Mouse (Mus musculus): Measurements from ENCODE around the gene Afmid. TPM values are rescaled to one million over a fixed set of nuclear protein-coding genes. Genes with fewer than 3 reads are reported as not detected.
A peak's percentile ranks its signal among the peaks of the same experiment; 100 is the strongest.

Afmid gene
- 17.7 and 18.2 TPM in 2 replicates for polyA plus RNA-seq (2012; rRNA removed)

DNA sequence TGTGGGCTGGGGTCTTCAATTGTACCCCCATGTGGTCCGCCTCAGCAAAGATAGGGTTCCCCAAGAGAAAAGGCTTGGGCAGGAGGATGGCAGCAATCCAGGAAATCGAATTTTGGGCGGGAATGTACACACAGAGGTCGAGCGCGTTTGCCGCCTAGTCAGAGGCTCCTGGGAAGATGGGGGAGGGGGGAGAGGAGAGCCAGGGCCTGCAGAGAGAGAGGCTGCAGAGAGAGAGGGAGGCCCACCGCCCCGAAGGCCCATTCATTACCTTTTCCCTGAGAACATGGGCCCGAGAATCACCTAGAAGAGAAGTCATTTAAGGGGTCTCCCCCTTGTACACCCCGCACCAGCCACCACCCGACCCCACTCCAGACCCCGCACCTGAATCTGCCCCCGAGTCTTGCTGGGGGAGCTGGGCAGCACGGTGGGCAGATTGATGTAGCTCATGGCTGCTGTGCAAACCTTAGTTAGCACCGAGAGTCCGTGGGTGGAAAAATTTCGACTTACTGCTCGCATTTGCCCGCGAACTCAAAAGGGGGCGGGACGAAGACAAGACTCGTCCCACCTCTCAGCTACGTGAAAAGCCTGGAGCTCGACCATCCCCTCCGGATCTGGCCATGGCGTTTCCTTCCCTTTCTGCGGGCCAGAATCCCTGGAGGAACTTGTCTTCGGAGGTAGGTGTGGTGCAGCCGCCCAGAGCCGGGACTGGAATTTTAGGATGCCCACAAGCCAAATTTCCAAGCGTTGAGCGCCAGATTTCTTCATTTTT, at the start of gene Afmid, which contains the start of gene Tk1:
TSS of gene Afmid (plus strand) at position 592 of the 769 bp plus-strand sequence.
TSS of gene Tk1 (minus strand) at position 760 of the 769 bp plus-strand sequence.
- H3K27ac ChIP-seq (ENCODE audit: control insufficient read depth, insufficient read depth, low read length) = peak within 1 kb of the TSS; percentile 90
- peak; percentile 67 for DNase-seq
- H3K4me1 ChIP-seq (replicated peaks; ENCODE audit: control insufficient read depth, insufficient read depth, low read length) = peaks cover 53% of the 10 kb centered on the region
- H3K27me3 ChIP-seq (ENCODE audit: control insufficient read depth, insufficient read depth, low read length) = no peaks in the 10 kb centered on the region
- H3K36me3 ChIP-seq (ENCODE audit: control insufficient read depth, insufficient read depth, low read length) = peaks cover 6% of the 10 kb centered on the region; the same call in 1 of the 2 replicates
- peak within 1 kb of the TSS; percentile 54 for H3K4me3 ChIP-seq (ENCODE audit: control insufficient read depth, insufficient read depth, low read length)
- under 1% methylated on average over 34 of the region's 34 CpGs for WGBS
- no peak for TF ChIP-seq POLR2A (IDR thresholded peaks at IDR 0.05; ENCODE audit: control insufficient read depth, extremely low read depth, insufficient read depth, low read length, poor library complexity)
- no peak for TF ChIP-seq CTCF (IDR thresholded peaks at IDR 0.05; ENCODE audit: borderline replicate concordance, control insufficient read depth, extremely low read depth, insufficient read depth, low read length, poor library complexity)

DNA sequence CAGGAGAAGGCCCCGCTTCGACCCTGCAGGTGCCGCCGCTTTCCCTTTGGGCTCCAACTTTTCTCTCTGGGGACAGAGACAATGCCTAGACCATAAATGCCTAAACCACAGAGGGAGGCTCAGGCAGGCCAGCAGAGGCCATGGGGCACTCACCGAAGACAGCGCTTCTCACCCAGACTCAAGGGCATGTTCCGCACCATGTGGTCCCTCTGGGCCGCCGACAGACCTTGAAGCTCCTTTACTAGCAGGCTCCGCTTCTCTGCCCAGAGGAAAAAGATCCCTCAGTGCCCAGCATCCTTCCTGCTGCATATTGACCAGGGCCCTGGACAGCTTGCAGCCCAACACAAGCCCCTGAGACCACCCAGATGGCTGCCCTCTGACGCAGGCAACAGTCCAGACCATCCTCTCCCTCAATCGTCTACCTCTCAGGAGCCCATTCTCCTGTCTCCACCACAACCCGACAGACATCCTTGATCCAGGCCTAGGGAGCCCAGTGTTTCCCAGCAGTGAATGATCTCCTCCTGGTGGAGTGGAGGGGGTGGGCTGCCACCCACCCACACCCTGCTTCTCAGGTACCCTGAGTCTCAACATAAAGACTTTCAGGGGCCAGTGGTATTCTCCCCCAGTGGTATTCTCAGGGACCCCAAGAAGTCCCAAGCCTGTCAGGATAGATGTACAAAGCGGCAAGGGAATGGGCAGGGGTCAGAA, 49.5 kb upstream of the Afmid start:
- Histone ChIP-seq H3K27me3 (ENCODE audit: control insufficient read depth, insufficient read depth, low read length) (no peaks in the 10 kb centered on the region), H3K27ac (ENCODE audit: control insufficient read depth, insufficient read depth, low read length) (peak overlapping the region; percentile 68; the same call in 1 of the 2 replicates), H3K4me3 (ENCODE audit: control insufficient read depth, insufficient read depth, low read length) (no peak overlapping the region), H3K36me3 (ENCODE audit: control insufficient read depth, insufficient read depth, low read length) (peaks cover 23% of the 10 kb centered on the region), H3K4me1 (replicated peaks; ENCODE audit: control insufficient read depth, insufficient read depth, low read length) (peaks cover 40% of the 10 kb centered on the region)
- WGBS = 91% methylated on average over 14 of the region's 14 CpGs
- no peak for TF ChIP-seq POLR2A (IDR thresholded peaks at IDR 0.05; ENCODE audit: control insufficient read depth, extremely low read depth, insufficient read depth, low read length, poor library complexity)
- TF ChIP-seq CTCF (IDR thresholded peaks at IDR 0.05; ENCODE audit: borderline replicate concordance, control insufficient read depth, extremely low read depth, insufficient read depth, low read length, poor library complexity) = no peak
- DNase-seq = no peak

DNA sequence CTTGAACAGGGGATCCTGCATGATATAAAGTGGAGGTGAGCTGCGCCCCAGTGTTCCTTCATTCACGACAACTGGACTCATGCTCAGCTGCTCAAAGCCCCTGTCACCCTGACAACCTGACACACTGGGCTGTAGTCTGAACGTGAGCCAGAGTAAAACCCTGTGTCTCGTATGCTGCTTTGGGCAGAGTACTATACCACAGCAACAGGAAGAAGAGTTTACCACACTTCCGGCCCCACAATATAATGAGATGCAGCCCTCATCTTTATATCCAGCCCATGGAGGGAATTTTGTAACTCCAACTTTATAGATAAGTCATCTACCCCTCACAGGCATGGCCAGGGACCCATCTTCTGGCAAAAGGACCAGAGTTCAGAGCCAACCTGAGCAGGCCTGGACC, 48.6 kb upstream of the Afmid start:
- TF ChIP-seq POLR2A (IDR thresholded peaks at IDR 0.05; ENCODE audit: control insufficient read depth, extremely low read depth, insufficient read depth, low read length, poor library complexity) (no peak), CTCF (IDR thresholded peaks at IDR 0.05; ENCODE audit: borderline replicate concordance, control insufficient read depth, extremely low read depth, insufficient read depth, low read length, poor library complexity) (no peak)
- DNase-seq = peak; percentile 45
- Histone ChIP-seq H3K4me1 (replicated peaks; ENCODE audit: control insufficient read depth, insufficient read depth, low read length) (peaks cover 44% of the 10 kb centered on the region), H3K4me3 (ENCODE audit: control insufficient read depth, insufficient read depth, low read length) (no peak overlapping the region), H3K27me3 (ENCODE audit: control insufficient read depth, insufficient read depth, low read length) (no peaks in the 10 kb centered on the region), H3K27ac (ENCODE audit: control insufficient read depth, insufficient read depth, low read length) (peak overlapping the region; percentile 85), H3K36me3 (ENCODE audit: control insufficient read depth, insufficient read depth, low read length) (peaks cover 23% of the 10 kb centered on the region)
- WGBS = 19% methylated on average over 5 of the region's 5 CpGs

- peak overlapping the region; percentile 85 for H3K27ac ChIP-seq (ENCODE audit: control insufficient read depth, insufficient read depth, low read length)
- no peak for DNase-seq
- 98% methylated on average over 11 of the region's 11 CpGs for WGBS
- peaks cover 44% of the 10 kb centered on the region for H3K4me1 ChIP-seq (replicated peaks; ENCODE audit: control insufficient read depth, insufficient read depth, low read length)
- no peak for TF ChIP-seq POLR2A (IDR thresholded peaks at IDR 0.05; ENCODE audit: control insufficient read depth, extremely low read depth, insufficient read depth, low read length, poor library complexity)
- TF ChIP-seq CTCF (IDR thresholded peaks at IDR 0.05; ENCODE audit: borderline replicate concordance, control insufficient read depth, extremely low read depth, insufficient read depth, low read length, poor library complexity) = no peak
- peaks cover 23% of the 10 kb centered on the region for H3K36me3 ChIP-seq (ENCODE audit: control insufficient read depth, insufficient read depth, low read length)
- H3K4me3 ChIP-seq (ENCODE audit: control insufficient read depth, insufficient read depth, low read length) = no peak overlapping the region
- no peaks in the 10 kb centered on the region for H3K27me3 ChIP-seq (ENCODE audit: control insufficient read depth, insufficient read depth, low read length)
These were observed 47.7 kb upstream of the Afmid start for GRCm38 (mm10) chr11:117778031-117778430.

GRCm38 (mm10) chr11:117778851-117779433, 46.8 kb upstream of the Afmid start:
- Histone ChIP-seq H3K4me3 (ENCODE audit: control insufficient read depth, insufficient read depth, low read length) (peak overlapping the region; percentile 99), H3K27me3 (ENCODE audit: control insufficient read depth, insufficient read depth, low read length) (no peaks in the 10 kb centered on the region), H3K36me3 (ENCODE audit: control insufficient read depth, insufficient read depth, low read length) (peaks cover 18% of the 10 kb centered on the region), H3K4me1 (replicated peaks; ENCODE audit: control insufficient read depth, insufficient read depth, low read length) (peaks cover 51% of the 10 kb centered on the region), H3K27ac (ENCODE audit: control insufficient read depth, insufficient read depth, low read length) (peak overlapping the region; percentile 99)
- TF ChIP-seq POLR2A (IDR thresholded peaks at IDR 0.05; ENCODE audit: control insufficient read depth, extremely low read depth, insufficient read depth, low read length, poor library complexity) = no peak
- TF ChIP-seq CTCF (IDR thresholded peaks at IDR 0.05; ENCODE audit: borderline replicate concordance, control insufficient read depth, extremely low read depth, insufficient read depth, low read length, poor library complexity) = no peak
- 45% methylated on average over 12 of the region's 12 CpGs for whole genome bisulfite sequencing
- DNase-seq = no peak
